Mouse (Mus musculus) heart, adult 18-20 months (tissue): ENCODE results near the gene Cnot10. TPM values are rescaled to one million over a fixed set of nuclear protein-coding genes. Genes with fewer than 3 reads are reported as not detected.
A peak's percentile ranks its signal among the peaks of the same experiment; 100 is the strongest.

Source experiments
- DNase-seq, 2 experiments: peaks; one replicate each; pipeline ENCODE4 v3.0.0; 2021 to 2022; ENCODE audit warnings: mixed read lengths in 1 of 2
- total RNA-seq, 2 experiments: library from RNA; stranded (reverse); gene quantifications; 2 replicates each; pipeline ENCODE4 v1.2.3; 2021

Cnot10 gene
- total RNA-seq, 2 experiments from 2014 or later, result 21.2 to 22.5 TPM

DNA sequence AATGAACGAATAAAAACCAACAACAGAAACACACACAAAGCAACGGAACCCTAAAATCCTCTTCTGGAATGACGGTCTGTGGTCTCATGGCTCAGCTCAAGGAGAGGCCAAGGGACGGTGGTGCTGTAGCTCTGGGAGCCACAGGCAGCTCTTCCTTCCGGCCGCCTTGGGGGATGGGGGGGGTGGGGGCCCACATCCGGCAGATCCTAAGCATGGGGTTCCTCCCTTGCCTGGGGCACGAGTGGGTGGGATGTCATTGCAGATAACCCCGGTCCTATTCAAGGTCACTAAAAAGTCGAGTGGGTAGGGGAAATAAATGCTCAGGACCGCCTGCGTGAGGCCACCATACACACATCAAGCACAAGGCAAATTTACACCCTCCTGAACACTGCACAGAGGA, 93.2 kb downstream of the Cnot10 start:
- no peak for DNase-seq

DNA sequence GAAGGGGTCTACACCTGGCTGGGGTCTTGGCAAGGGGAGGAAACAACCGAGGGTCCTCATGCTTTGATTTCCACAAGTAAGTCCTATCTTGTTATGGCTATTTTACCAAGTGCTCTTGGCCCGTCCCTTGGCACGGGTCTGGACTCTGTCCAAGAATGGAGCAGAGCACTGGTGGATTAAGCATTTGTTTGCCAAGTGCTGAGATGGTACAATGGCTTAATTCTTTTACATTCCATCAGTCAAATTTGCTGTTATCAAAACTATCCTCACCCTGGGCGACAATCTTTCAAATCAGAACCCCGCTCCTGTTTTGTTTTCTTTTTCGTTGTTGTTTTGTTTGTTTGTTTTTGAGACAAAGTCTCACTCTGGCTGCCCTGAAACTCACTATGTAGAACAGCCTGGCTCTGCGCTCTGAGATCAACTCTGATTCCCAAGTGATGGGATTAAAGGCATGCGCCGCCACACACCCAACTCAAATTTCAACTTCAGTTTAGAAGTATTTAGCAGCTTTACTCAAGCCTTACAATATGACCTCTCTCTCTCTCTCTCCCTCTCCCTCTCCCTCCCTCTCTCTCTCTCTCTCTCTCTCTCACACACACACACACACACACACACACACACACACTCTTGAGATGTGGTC, 95.1 kb downstream of the Cnot10 start:
- no peak for DNase-seq

DNA sequence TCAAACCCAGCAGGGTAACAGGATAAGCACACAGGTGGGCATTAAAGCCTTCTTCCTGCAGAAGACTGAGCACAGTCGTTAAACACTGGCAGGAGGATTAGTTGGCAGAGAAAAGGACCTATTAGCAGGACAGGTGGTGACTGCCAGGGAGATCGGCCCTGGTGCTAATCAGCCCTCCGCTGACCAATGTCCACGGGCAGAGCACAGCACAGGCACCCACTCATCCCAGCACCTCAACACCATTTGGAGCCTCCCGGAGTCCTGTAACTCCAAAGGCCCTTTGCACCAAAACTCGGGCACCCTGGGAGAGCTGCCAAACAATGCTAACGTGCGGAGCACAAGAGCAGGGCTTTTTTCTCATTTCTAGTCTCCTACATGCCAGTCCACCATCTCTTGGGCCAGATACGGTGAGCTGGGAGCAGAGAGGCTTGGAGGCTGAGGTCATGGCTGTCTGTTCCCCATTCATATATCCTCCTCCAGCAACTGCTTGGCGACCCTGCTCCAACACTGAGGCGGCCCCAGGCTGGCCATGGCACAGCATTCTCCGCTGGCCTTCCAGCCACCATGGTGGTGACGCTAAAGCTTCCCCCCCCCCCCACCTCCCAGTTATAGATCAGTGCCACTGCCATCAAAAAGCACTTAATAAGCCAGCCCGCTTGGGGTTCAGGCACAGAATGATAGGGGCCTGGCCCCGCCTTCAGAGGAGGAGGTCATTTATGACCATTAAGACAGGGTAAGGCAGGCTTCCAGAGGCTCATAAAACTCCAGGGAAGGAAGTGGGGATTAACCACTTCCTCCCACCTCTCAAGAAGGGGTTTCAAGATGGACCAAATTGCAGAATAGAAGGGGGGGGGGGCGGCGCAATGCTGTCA, 95.9 kb downstream of the Cnot10 start:
- no peak for DNase-seq

DNA sequence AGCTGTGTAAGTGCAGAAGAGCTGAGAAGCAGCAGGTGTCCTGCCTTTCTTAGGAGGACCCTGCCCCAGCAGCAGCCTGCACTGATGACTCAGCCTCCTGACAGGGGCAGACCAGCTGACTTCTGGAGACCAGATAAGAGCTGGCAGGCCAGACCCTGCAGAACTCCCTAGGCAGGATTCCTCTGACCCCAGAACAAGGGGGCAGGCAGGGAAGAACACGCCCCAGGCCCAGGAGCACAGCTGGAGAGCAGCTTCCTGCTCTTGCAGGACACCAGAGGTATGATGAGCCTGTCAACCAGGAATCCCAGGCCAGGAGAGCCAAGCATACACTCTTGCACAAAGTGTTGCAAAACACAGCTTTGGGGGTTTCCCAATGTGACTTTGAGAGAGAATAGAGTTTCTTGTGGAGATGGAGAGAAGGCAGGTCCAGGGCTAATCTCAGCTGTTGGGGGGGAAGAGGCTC, 98.7 kb downstream of the Cnot10 start:
- peak; percentile 40 to 53 for DNase-seq

DNA sequence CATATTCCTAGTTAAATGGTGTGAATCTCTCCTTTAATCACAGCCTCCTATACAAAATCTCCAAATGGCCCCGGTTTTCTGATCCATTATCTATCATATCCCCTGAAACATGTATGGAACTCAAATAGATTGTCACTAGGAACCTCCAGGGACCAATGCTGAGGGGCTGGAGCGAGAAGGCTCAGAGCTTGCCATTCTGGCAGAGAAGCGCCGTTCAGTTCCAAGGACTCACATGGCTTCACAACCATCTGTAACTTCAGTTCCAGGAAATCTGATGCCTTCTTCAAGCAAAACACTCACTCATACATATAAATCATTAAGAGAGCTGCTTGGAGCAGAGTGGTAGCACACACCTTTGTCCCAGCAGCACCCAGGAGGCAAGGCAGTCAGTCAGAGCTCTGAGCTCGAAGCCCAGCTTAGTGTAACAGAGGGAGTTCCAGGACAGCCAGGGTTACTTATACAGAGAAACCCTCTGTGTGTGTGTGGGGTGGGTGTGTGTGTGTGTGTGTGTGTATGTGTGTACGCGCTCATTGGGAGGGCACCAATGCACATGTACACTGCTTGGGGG, 100.9 kb downstream of the Cnot10 start:
- peak; percentile 11 to 23 for DNase-seq

DNA sequence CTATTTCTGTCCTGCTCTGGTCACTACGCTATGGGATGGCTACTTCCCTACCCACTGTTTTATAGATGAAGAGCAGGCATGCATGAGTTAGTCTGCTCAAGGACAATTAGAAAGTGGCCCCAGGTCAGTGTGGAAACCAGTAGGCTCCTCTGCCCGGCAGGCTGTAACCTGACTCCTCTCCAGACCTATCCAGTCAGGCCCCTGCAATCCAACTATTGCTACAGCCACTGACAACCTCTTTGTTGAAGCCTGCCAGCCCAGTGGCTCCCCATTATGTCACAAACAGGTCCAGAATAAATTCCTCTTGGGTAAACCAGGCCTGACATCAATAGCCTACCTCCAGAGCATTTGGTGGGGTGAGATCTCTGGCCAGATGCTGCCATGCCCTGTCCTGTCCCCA, 103.4 kb downstream of the Cnot10 start:
- no peak for DNase-seq

Other genes with a start within 250 kb of the Cnot10 start
- gene Crtap, start 249.5 kb downstream of the Cnot10 start, total RNA-seq, result 10 to 100 TPM; 32.0 to 37.2 TPM
- 10 to 100 TPM; 13.9 to 15.1 TPM for gene Glb1, start 239.1 kb downstream of the Cnot10 start, total RNA-seq
- gene Tmppe, start 239.1 kb downstream of the Cnot10 start, total RNA-seq, result 1 to 10 TPM; 3.3 to 3.8 TPM
- gene Ccr4, start 135.3 kb downstream of the Cnot10 start, total RNA-seq, result not detected
- gene C130032M10Rik, start 124.5 kb downstream of the Cnot10 start, total RNA-seq, result not detected
- not detected for gene Trim71, start 75.8 kb downstream of the Cnot10 start, total RNA-seq
- 10 to 100 TPM; 64.3 to 69.5 TPM for gene Dync1li1, start 48.6 kb upstream of the Cnot10 start, total RNA-seq
- 10 to 100 TPM; 25.0 to 29.5 TPM for gene Cmtm6, start 90.9 kb upstream of the Cnot10 start, total RNA-seq
- gene Cmtm7, start 141.7 kb upstream of the Cnot10 start, total RNA-seq, result 10 to 100 TPM; 13.1 TPM
- gene Cmtm8, start 204.0 kb upstream of the Cnot10 start, total RNA-seq, result 10 to 100 TPM; 11.5 to 11.6 TPM